Mouse (Mus musculus) cortical plate, adult 2 months (tissue): ENCODE measurements around the gene Fancc.

ENCODE experiments used
- CTCF ChIP-seq: fragments of 200-500 bp; IDR thresholded peaks from 2 replicates; pipeline ENCODE4 v1.5.1; 2011; ENCODE audit warnings: mild to moderate bottlenecking, control low read depth, low read length; ENCODE audit not compliant: insufficient read depth; ENCODE audit errors: extremely low read depth
- POLR2A ChIP-seq: fragments of 200-500 bp; IDR thresholded peaks from 2 replicates; pipeline ENCODE4 v1.6.1; 2011; ENCODE audit warnings: mild to moderate bottlenecking, low read length, control low read depth; ENCODE audit not compliant: insufficient read depth; ENCODE audit errors: extremely low read depth

DNA sequence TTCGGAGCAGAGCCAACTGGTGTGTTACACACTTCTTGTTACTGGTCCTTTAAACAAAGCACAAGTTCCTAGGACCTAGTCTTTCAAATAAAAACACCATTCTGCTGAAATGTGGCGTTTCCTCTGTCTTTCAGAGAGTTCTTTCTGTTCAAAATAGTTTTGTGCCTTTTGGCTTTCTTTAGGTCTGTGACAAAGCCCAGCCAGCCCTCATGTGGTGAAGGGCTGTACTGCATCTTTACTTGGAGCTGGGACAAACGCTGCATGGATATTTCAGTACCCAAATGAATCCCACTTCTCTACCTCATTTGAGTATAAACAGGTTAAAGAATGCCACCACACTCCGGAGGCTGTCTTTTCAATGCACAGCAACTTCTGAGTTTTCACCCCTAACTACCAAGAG is 165.7 kb downstream of the Fancc start:
- TF ChIP-seq CTCF = peak; percentile 73
- no peak for TF ChIP-seq POLR2A
